Mouse (Mus musculus) 3134 (cell line): ENCODE data around the gene Npvf.
"Not testable (repeated sequence)": the region's sequence is repeated elsewhere in the genome, so short reads cannot be mapped to it uniquely, and the experiment has no call there.

Experiments used
- DNase-seq: peaks from one replicate; pipeline ENCODE4 v3.0.0-alpha.2; 2011; ENCODE audit warnings: low spot score; ENCODE audit not compliant: insufficient read length; ENCODE audit errors: extremely low read depth

Npvf gene

DNA sequence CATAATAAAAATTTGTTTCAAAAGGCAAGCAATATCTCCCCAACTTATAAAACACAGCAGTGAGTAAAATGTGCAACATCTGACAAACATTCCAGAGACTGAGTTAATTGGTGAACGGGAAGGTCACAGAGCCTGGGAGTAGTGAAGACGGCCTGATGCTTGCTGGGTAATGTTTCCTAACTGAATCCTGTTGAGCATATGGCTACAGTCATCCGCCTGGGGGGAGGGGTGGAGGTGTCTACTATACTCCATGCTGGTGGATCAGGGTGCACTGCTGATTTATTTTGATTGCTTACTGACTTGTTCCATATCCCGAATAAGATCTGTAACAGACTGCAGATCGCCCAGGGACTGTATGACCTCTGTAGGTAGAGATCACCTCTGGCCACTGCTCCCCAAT, 12.3 kb downstream of the Npvf start:
- no peak for DNase-seq

DNA sequence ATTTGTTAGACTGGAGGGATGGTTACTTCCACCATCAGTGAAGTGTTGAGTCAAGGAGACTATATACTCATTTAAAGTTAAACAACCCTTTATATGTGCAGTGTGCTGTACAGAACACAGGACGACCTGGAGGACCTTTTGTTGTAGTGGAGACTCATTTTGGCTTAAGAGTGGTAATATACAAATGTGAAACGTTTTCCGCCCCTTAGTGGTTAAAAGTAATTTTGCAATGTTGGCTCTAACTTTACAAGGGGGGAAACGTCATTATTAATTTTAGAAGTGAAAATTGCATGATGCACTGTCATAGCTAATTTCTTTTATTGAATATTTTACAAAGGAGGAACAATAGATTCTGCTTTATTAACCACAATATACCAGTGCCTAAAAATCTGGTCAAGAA, 13.9 kb downstream of the Npvf start:
- DNase-seq = no peak

DNA sequence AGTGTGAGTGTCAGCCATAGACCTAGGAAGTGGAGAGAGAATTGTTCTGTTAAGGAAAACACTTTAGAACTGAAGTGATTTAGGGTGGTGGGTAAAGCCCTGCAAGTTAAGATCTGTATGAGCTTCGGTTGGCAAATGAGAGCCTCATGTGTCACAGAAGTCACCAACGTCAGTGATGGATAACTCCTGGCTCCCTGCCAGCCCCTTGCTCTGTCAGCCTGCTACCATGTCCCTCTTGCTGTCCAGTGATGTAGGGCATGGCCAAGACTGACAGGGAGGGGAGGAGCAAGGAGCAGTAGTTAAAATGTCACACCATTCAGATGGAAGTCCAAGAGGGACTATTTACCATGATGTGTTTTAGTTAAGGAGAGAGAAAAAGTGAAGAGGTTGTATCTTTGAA, 14.6 kb downstream of the Npvf start:
- DNase-seq = no peak

DNA sequence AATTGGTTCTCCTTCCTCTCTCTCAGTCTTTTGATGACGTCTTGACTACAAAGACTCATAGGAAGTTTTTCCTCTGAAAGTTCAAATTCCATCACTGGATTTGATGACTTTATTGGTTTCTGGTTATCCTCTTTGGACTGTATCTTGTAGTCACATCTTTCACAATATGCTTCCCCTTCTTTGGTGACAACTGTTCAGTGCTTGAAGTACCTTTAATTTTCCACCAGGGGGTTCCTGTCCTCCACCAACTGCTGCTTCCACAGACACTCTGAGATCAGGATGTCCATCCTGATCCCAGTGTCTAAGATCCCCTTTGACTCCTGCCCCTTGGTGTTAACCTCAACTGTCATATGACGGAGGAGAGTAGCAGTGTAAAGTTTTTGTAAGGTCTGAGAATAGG, 28.1 kb downstream of the Npvf start:
- not testable (repeated sequence) for DNase-seq

DNA sequence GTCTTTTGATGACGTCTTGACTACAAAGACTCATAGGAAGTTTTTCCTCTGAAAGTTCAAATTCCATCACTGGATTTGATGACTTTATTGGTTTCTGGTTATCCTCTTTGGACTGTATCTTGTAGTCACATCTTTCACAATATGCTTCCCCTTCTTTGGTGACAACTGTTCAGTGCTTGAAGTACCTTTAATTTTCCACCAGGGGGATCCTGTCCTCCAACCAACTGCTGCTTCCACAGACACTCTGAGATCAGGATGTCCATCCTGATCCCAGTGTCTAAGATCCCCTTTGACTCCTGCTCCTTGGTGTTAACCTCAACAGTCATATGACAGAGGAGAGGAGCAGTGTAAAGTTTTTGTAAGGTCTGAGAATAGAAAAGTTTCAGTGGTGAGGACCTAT, 36.0 kb downstream of the Npvf start:
- not testable (repeated sequence) for DNase-seq

DNA sequence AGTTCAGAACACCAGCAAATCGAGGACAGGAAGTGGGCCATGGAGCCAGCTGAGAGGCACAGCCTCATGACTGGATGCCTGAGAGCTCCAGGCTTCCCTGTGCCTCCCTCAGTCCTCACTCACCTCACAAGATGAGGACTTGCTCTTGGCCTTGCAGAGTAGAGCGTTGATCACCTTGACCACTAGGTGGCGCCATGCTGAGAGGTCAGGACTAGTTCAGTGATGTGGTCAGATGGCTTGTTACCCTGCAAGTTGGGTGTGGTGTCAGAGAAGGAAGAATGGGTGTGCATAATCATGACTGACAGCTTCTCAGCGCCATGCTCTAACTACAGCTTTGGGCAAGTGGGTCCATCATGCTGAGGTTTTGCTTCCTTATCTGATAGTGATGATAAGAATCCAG, 52.6 kb downstream of the Npvf start:
- DNase-seq = no peak
